Mouse (Mus musculus): ENCODE results near the gene Pdhb. TPM values are rescaled to one million over a fixed set of nuclear protein-coding genes. Genes with fewer than 3 reads are reported as not detected.
A peak's percentile ranks its signal among the peaks of the same experiment; 100 is the strongest.

Gene Pdhb
- polyA plus RNA-seq, 1 experiment from 2014 or later: 184 TPM

DNA sequence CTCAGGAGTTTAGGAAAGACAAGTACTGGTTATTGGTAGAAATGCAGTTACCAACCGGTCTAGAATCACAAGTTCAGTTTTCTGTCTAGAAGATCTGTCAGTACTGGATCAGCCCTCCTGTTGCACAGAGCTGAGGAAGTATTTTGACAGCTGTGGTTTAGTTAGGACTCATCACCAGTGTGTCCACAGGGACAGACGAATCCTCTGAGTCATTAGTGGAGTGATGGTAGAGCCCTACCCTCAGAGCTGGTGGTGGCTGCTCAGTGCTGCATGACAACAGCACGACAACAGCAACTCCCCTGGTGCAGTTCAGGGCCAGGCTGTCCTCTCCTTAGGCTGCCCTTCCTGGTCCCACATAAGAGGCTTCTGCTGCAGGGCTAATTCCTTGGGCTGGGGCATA lies 18.8 kb downstream of the Pdhb start:
- no peak overlapping the region for H3K27ac ChIP-seq (ENCODE audit: low read depth)
- H3K4me3 ChIP-seq (ENCODE audit: low read depth, low read length): no peak overlapping the region
- no peak overlapping the region for H3K9ac ChIP-seq (ENCODE audit: low read length)
- 87% methylated on average over 3 of the region's 3 CpGs for WGBS
- H3K4me2 ChIP-seq (ENCODE audit: low read length): no peak overlapping the region
- no peak for DNase-seq (ENCODE audit: low spot score)
- peaks cover 21% of the 10 kb centered on the region for H3K36me3 ChIP-seq (ENCODE audit: control insufficient read depth, insufficient read depth, low read length)
- no peak for ATAC-seq (replicated peaks; ENCODE audit: low FRiP score, low TSS enrichment, low read depth)
- no peaks in the 10 kb centered on the region for H3K27me3 ChIP-seq (replicated peaks; ENCODE audit: control insufficient read depth, insufficient read depth, low read length)
- no peaks in the 10 kb centered on the region for H3K9me3 ChIP-seq (ENCODE audit: control insufficient read depth, low read length)
- H3K4me1 ChIP-seq (replicated peaks; ENCODE audit: control insufficient read depth, insufficient read depth, low read length): no peaks in the 10 kb centered on the region

DNA sequence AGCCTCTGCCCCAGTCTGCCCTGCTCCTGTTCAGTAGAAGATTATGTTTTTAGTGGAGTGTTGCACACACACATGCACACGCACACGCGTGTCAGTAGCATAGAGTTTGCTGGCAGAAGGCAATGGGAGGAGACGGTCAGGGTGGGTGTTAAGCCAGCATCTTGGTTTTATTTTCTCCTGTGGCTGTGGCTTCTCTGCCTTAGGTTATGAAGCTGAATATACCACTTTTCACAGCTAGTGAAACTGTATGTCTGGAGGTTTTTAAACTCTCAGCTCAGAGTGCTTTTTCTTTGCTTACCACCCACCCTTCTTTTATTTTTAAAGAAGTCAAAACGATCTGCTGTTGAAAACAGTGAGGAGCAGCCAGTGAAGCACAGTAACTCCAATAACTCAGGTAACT lies 21.1 kb downstream of the Pdhb start:
- no peak overlapping the region for H3K27ac ChIP-seq (ENCODE audit: low read depth)
- DNase-seq (ENCODE audit: low spot score): no peak
- H3K9me3 ChIP-seq (ENCODE audit: control insufficient read depth, low read length): no peaks in the 10 kb centered on the region

DNA sequence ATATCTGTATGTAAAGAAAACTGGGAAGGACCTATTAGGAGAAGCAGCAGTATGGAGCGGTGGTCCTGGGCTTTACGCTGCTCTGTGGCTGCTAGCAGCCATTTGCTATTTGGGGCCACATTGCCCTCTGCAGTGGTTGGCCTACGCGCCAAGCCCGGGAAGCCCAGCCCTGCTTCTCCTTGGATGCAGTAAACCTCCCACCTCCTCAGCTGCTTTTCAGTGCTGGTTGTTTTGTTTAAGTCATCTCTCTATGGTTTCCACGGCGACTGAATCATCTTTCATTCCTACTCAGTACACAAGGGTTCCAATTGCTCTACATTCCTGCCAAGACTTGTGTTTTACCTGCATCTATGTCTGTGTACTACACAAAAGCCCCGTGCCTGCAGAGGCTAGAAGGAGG lies 24.0 kb downstream of the Pdhb start:
- WGBS: 81% methylated on average over 8 of the region's 8 CpGs

More for the DNA sequence above, 21.1 kb downstream of the Pdhb start:
- Histone ChIP-seq H3K4me3 (ENCODE audit: low read depth, low read length) (no peak overlapping the region), H3K27me3 (replicated peaks; ENCODE audit: control insufficient read depth, insufficient read depth, low read length) (no peaks in the 10 kb centered on the region), H3K4me1 (replicated peaks; ENCODE audit: control insufficient read depth, insufficient read depth, low read length) (no peaks in the 10 kb centered on the region), H3K9ac (ENCODE audit: low read length) (no peak overlapping the region), H3K36me3 (ENCODE audit: control insufficient read depth, insufficient read depth, low read length) (peaks cover 25% of the 10 kb centered on the region), H3K4me2 (ENCODE audit: low read length) (no peak overlapping the region)
- no peak for ATAC-seq (replicated peaks; ENCODE audit: low FRiP score, low TSS enrichment, low read depth)
- over 99% methylated on average over 5 of the region's 5 CpGs for WGBS

DNA sequence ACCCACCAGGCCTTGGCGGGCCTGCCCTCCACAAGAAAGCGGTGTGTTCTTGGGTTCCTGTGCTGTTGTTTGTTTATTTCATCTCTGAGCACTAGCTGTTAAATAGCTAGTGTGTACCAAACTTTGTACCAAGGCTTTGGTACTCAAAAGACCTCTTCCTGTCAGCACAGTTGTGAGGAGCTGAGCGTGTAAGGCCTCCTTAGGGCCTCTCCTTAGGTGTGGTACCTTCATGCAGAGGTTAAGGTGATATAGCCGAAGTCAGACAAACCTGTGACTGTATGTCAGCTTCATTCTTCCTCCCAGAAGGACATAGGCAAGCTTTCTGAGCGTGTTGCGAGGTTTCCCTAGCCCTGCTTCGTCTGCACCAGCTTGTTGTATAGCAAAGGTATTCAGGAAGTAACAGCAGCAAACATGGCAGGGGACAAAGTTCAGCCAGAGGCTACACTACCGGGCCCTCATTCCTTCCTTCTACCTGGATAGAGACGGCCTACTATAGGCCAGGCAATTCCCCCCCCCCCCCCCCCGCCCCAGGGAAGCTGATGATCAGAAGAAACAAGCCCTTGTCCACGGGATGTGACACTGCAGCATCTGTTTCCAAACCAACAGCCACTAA lies 26.1 kb downstream of the Pdhb start:
- no peaks in the 10 kb centered on the region for H3K27me3 ChIP-seq (replicated peaks; ENCODE audit: control insufficient read depth, insufficient read depth, low read length)
- peak overlapping the region; percentile 11; the same call in 1 of the 2 replicates for H3K27ac ChIP-seq (ENCODE audit: low read depth)
- no peak overlapping the region for H3K4me3 ChIP-seq (ENCODE audit: low read depth, low read length)
- no peaks in the 10 kb centered on the region for H3K9me3 ChIP-seq (ENCODE audit: control insufficient read depth, low read length)
- ATAC-seq (replicated peaks; ENCODE audit: low FRiP score, low TSS enrichment, low read depth) (peak; percentile 81), DNase-seq (ENCODE audit: low spot score) (no peak)
- no peak overlapping the region for H3K4me2 ChIP-seq (ENCODE audit: low read length)
- H3K36me3 ChIP-seq (ENCODE audit: control insufficient read depth, insufficient read depth, low read length): peaks cover 49% of the 10 kb centered on the region
- WGBS: 74% methylated on average over 11 of the region's 11 CpGs
- H3K9ac ChIP-seq (ENCODE audit: low read length): no peak overlapping the region
- H3K4me1 ChIP-seq (replicated peaks; ENCODE audit: control insufficient read depth, insufficient read depth, low read length): no peaks in the 10 kb centered on the region

More for the DNA sequence above, 24.0 kb downstream of the Pdhb start:
- H3K27ac ChIP-seq (ENCODE audit: low read depth): no peak overlapping the region
- no peak overlapping the region for H3K9ac ChIP-seq (ENCODE audit: low read length)
- DNase-seq (ENCODE audit: low spot score) (no peak), ATAC-seq (replicated peaks; ENCODE audit: low FRiP score, low TSS enrichment, low read depth) (no peak)
- H3K4me1 ChIP-seq (replicated peaks; ENCODE audit: control insufficient read depth, insufficient read depth, low read length): no peaks in the 10 kb centered on the region
- H3K9me3 ChIP-seq (ENCODE audit: control insufficient read depth, low read length): no peaks in the 10 kb centered on the region
- H3K27me3 ChIP-seq (replicated peaks; ENCODE audit: control insufficient read depth, insufficient read depth, low read length): no peaks in the 10 kb centered on the region
- H3K4me3 ChIP-seq (ENCODE audit: low read depth, low read length): no peak overlapping the region
- peaks cover 44% of the 10 kb centered on the region for H3K36me3 ChIP-seq (ENCODE audit: control insufficient read depth, insufficient read depth, low read length)
- no peak overlapping the region for H3K4me2 ChIP-seq (ENCODE audit: low read length)

DNA sequence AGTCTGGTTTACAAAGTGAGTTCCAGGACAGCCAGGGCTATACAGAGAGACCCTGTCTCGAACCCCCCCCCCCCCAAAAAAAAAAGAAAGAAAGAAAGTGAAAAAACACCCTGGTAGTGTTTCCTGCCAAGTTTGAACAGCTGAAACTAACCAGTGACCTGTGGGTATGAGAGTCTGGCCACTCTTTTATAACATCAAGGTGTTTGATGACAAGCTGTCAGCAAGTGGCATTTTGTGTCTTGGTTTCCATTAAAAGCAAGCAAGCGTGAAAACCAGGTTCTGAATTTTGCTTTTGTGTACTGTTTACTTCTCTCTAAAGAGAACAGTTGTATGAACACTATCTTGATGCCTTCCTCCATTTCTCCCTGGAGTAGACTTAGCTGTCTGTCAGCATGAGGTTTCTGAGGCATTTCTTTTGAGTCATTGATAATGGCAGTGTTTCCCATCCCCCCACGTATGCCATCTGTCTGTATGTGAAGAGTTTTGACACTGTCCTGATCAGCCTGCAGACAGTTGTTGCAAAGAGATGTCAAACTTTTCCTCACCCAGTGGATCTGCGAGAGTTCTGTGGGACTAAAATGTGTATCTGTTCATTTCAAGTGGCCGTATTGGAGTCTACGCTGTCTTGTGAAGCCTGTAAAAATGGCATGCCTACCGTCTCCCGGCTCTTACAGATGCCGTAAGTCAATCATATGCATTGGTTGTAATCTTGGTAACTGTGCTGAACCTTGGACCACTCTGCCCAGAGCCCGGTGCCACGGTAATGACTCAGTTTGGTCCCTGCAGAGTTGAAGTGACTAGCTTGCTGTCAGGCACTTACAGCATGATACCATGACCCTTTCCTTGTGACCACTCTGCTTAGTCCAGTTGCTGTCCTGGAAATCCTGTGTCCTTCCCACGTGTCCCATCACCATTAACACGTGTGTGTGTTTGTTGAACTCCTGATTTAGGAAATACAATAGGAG lies 26.9 kb downstream of the Pdhb start:
- DNase-seq (ENCODE audit: low spot score): no peak
- no peak overlapping the region for H3K27ac ChIP-seq (ENCODE audit: low read depth)
- H3K36me3 ChIP-seq (ENCODE audit: control insufficient read depth, insufficient read depth, low read length): peaks cover 49% of the 10 kb centered on the region
- H3K9me3 ChIP-seq (ENCODE audit: control insufficient read depth, low read length): no peaks in the 10 kb centered on the region
- no peak overlapping the region for H3K4me3 ChIP-seq (ENCODE audit: low read depth, low read length)
- no peak for ATAC-seq (replicated peaks; ENCODE audit: low FRiP score, low TSS enrichment, low read depth)
- H3K4me1 ChIP-seq (replicated peaks; ENCODE audit: control insufficient read depth, insufficient read depth, low read length): no peaks in the 10 kb centered on the region
- no peak overlapping the region for H3K9ac ChIP-seq (ENCODE audit: low read length)
- H3K4me2 ChIP-seq (ENCODE audit: low read length): no peak overlapping the region
- H3K27me3 ChIP-seq (replicated peaks; ENCODE audit: control insufficient read depth, insufficient read depth, low read length): no peaks in the 10 kb centered on the region
- 81% methylated on average over 13 of the region's 13 CpGs for WGBS

DNA sequence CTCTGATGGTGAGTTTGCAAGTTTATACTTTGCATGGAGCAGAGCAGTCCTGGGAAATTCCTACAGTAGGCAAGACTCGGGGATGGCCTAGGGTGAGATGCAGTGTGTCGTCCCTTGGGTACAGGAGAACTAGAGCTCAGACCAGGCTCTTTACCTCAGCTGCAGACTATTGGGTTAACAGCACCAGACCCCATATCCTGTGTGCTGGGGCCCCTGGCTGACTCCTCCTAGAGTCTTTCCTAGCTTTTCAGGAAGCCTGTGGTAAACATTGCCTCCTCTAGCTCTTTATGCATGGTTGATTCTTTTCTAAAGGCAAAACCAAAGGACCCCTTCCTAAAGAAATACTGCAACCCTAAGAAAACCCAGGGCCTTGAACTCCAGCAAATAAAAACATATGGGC lies 31.7 kb downstream of the Pdhb start:
- Histone ChIP-seq H3K27me3 (replicated peaks; ENCODE audit: control insufficient read depth, insufficient read depth, low read length) (no peaks in the 10 kb centered on the region), H3K4me3 (ENCODE audit: low read depth, low read length) (no peak overlapping the region), H3K27ac (ENCODE audit: low read depth) (no peak overlapping the region), H3K9ac (ENCODE audit: low read length) (no peak overlapping the region), H3K36me3 (ENCODE audit: control insufficient read depth, insufficient read depth, low read length) (peaks cover 71% of the 10 kb centered on the region), H3K9me3 (ENCODE audit: control insufficient read depth, low read length) (no peaks in the 10 kb centered on the region), H3K4me1 (replicated peaks; ENCODE audit: control insufficient read depth, insufficient read depth, low read length) (no peaks in the 10 kb centered on the region), H3K4me2 (ENCODE audit: low read length) (no peak overlapping the region)
- 89% methylated on average over 2 of the region's 2 CpGs for WGBS
- DNase-seq (ENCODE audit: low spot score) (no peak), ATAC-seq (replicated peaks; ENCODE audit: low FRiP score, low TSS enrichment, low read depth) (no peak)

DNA sequence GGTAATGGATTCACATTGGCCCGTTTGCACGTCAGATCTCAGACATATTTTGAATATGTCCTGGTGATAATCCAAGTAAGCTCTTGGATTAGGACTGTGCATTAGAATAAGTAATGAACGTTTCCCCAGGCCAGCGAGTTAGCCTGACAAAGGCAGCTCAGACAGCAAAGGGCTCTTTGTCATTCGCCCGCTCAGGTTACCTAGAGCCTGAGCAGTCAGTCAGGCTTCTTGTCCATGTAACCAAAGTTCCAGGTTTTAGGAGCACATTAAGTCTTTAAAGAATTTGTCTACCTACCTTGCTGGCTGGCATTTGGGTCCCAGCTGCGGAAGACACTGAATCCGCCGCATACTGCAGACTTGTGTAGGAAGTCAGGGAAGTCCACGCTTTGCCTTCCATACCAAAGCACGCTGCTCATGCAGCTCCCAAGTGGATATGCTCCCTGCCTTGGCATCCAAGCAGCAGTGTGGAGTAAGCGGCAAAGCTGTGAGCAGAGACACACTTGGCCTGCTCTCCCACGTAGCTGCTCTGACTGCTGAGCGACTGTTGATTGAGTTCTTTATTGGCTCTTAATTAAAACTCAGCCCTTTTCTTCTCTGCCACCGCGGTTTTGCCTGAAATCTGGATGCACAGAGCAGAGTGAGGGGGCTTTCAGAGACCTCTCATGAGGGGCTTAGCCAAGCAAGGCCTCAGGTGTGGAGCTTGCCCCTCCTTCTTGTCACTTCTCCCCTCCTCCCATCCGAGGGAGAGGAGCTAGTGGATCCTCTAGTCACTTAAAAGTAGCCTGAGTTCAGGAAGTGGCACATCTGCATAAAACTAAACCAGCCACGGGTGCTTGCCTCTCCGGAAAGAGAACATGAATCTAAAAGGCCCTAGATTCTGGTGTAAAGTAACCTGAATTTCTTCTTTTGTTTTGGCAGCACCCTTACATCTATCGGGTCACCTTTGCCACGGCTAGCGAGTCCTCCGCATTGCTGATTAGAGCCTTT lies 32.8 kb downstream of the Pdhb start:
- H3K9me3 ChIP-seq (ENCODE audit: control insufficient read depth, low read length): no peaks in the 10 kb centered on the region
- H3K27ac ChIP-seq (ENCODE audit: low read depth): no peak overlapping the region
- 0 out of 2 replicates have a peak, but pooled peaks cover 3% of the 10 kb centered on the region for H3K4me1 ChIP-seq (replicated peaks; ENCODE audit: control insufficient read depth, insufficient read depth, low read length)
- peaks cover 69% of the 10 kb centered on the region for H3K36me3 ChIP-seq (ENCODE audit: control insufficient read depth, insufficient read depth, low read length)
- no peak for DNase-seq (ENCODE audit: low spot score)
- no peaks in the 10 kb centered on the region for H3K27me3 ChIP-seq (replicated peaks; ENCODE audit: control insufficient read depth, insufficient read depth, low read length)
- WGBS: 77% methylated on average over 23 of the region's 23 CpGs
- no peak for ATAC-seq (replicated peaks; ENCODE audit: low FRiP score, low TSS enrichment, low read depth)
- no peak overlapping the region for H3K4me2 ChIP-seq (ENCODE audit: low read length)
- no peak overlapping the region for H3K4me3 ChIP-seq (ENCODE audit: low read depth, low read length)
- H3K9ac ChIP-seq (ENCODE audit: low read length): no peak overlapping the region

DNA sequence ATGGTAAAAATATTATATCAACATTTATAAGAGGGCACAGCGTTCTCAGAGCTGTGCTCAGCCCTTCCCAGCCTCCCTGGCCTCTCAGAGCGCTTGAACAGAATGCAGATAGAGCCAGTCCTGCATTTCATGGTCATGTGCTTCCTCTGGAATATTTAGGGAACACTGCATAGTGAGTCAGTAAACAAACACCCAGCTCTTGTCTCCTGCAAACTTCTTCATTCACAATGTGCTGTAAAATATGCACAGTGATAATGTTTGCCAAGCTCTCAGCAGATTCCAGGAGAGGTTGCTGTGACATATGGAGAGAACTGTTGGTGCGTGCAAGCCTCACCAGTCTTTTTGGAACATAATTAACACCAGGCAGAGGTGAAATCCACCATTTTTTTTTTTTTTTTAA lies 37.7 kb downstream of the Pdhb start:
- no peak for DNase-seq (ENCODE audit: low spot score)
- Histone ChIP-seq H3K9ac (ENCODE audit: low read length) (no peak overlapping the region), H3K9me3 (ENCODE audit: control insufficient read depth, low read length) (no peaks in the 10 kb centered on the region), H3K27me3 (replicated peaks; ENCODE audit: control insufficient read depth, insufficient read depth, low read length) (no peaks in the 10 kb centered on the region), H3K4me1 (replicated peaks; ENCODE audit: control insufficient read depth, insufficient read depth, low read length) (0 out of 2 replicates have a peak, but pooled peaks cover 5% of the 10 kb centered on the region), H3K36me3 (ENCODE audit: control insufficient read depth, insufficient read depth, low read length) (peaks cover 44% of the 10 kb centered on the region), H3K4me2 (ENCODE audit: low read length) (no peak overlapping the region), H3K27ac (ENCODE audit: low read depth) (no peak overlapping the region), H3K4me3 (ENCODE audit: low read depth, low read length) (no peak overlapping the region)
- 63% methylated on average over 3 of the region's 3 CpGs for WGBS
- ATAC-seq (replicated peaks; ENCODE audit: low FRiP score, low TSS enrichment, low read depth): no peak

Data from intestine, embryonic 14.5 days (tissue).